Mouse (Mus musculus): ENCODE measurements at regions not wholly inside any gene's neighbourhood (a gene's known extent, or its start where the extent isn't known, plus 50 kb on each side); places are given as distances from the start of the nearest gene placed in this dataset.
"Not testable (repeated sequence)": the region's sequence is repeated elsewhere in the genome, so short reads cannot be mapped to it uniquely, and the experiment has no call there.

DNA sequence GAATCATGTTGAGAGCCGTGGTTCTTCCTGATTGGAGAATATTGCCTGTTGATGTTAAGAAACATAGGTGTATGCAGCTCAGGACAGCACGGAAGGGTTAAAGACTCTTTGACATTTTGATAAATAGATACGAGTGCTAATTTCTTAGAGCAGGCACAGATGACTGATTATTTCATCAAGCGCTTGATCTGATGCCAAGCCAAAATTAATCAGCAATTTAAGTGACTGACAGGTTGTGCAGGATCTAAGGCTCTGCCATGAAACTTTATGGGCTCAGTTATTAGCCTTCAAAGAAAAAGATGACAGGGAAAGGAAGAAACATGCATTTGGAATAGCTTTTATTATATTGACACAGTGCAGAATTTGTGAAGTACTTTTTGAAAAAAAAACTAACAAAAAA, 157.2 kb upstream of the Gje1 start:
- no peak for DNase-seq (ENCODE audit: low spot score in 2 of 2)

DNA sequence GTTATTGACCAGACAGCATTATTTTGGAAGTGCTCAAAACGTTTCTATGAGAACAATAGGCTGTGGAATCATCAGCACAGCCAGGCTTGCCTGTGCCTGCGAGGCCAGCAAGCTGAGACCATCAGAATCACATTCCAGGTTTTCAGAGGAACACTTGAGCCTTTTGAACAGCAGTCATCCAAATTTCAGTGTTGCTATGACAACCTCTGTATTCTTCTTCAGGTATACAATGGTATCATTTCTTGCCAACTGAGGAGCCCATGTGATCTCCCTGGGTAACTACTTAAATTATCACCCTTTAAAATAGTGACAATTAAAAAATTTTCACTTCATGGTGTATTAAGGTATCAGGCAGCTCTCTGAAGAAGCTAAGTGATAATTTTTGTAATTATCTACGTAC, 143.2 kb upstream of the Gje1 start:
- DNase-seq (ENCODE audit: low spot score in 2 of 2) = no peak

GRCm38 (mm10) chr10:14860126-14860638, 142.2 kb upstream of the Gje1 start:
- DNase-seq (ENCODE audit: low spot score in 2 of 2) = no peak

GRCm38 (mm10) chr10:14846601-14847000, 128.6 kb upstream of the Gje1 start:
- DNase-seq (ENCODE audit: low spot score in 2 of 2) = not testable (repeated sequence)

DNA sequence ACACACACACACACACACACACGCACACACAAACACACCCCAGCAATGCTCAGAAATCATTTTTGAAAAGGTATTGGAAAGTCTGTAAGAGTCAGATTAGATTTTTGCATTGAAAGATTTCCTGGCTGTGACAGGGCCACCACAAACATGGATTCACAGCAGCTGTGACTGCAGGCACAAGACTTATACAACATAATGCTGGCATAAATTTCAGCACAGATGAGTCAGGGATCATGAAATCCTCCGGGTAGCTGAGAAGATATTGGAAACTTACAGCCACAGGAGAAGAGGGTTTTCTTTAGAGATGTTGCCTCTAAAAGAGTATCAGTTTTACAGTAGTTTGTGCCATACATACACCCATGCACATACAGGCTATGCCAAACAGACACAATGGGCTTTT, 127.0 kb upstream of the Gje1 start:
- DNase-seq (ENCODE audit: low spot score in 2 of 2) = peak in 1 of 2 experiments; percentile 6
